Mouse (Mus musculus): ENCODE measurements around the gene Prickle2.

Prickle2 gene

GRCm38 (mm10) chr6:92441205-92441604 is 264.8 kb downstream of the Prickle2 start:
- no peak for DNase-seq (ENCODE audit: low read depth)

DNA sequence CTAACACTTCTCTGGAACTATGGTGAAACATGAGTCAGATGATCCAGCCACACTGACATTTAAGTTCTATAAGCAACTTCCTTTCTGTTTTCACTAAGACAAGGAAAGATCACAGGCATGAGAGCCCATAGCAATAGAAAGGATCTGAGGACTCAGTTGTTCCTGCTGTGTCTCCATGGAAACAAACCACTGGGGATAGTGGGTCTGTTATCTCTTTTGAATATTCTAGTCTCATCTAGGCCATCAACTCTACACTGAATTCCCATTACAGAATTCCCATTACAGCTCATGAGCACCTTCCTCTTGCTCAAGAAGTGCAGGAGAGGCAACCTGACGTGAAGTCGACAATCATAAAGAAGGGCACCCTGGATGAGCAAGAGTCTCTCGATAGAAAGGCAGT is 265.7 kb downstream of the Prickle2 start:
- no peak for DNase-seq (ENCODE audit: low read depth)

GRCm38 (mm10) chr6:92432146-92432545 is 273.8 kb downstream of the Prickle2 start:
- no peak for DNase-seq (ENCODE audit: low read depth)

DNA sequence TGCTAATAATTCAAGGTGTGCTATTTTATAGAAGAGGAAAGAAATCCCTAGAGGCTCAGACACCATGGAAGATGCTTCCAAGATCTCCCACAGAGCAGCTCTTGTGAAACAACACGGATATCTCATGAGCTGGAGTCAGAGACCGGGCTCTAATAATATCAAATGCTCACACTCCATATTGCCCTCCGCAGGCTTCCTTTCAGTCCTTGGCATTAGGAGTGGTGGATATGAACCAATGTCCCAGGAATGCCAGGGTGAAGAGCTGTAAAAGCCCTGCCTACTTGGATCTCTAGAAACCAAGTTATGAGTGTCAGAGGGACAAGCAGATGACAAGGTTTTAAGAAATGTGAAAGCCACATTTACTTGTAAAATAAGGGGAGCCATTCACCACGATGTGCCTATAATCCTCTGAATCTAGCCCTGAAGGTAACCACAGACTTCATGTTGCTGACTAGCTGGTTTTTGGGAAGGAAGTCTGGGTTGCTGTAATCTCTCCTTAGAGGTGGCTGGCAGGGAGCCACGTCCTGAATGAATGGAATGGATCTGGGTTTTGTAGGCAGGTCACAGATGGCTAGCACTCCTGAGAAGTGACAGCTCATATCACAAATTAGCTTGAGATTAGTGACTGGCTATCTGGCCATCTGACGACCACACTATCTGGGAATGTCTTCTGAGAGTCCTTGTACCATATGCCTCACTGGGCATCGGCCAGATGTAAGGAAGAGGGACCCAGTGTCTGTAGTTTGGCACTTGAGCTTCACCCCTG is 278.4 kb downstream of the Prickle2 start:
- no peak for DNase-seq (ENCODE audit: low read depth)

GRCm38 (mm10) chr6:92425901-92426300 is 280.1 kb downstream of the Prickle2 start:
- no peak for DNase-seq (ENCODE audit: low read depth)

DNA sequence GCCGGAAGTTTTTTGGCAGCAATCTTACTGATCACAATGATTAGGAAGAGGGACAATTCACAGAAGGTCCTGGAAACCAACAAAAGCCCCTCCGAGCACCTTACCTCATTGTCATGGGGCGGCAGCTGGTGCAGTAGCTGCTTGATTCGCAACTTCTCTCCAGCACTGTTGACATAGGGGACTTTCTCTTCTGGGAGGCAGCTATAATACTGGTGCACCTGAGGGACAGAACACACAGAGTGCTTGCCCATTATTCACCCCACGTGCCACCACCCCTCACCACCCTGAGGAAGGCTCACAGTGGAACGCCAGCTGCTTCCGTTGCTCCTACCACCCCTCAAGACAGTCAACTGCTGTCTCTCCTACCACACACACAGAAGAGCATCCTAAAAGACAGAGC is 280.5 kb downstream of the Prickle2 start:
- DNase-seq (ENCODE audit: low read depth): no peak

DNA sequence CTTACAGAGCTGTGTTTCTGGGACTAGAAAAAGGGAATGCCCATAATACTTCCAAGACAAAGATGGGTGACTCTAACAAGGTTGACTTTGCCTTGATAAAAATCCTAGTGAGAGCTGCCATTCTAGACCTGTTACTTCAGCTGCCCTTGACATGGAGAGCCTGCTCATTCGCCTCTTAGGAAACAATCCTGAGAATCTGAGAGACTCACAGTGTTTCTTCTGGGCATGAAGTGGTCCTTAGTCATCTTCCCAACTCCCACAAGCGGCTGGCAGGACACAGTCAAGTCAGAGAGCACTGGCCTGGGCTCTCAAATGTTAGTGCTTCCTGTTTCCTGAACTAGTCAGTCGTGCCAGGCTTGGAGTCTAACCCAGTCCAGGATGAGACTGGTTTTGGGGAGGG is 281.0 kb downstream of the Prickle2 start:
- no peak for DNase-seq (ENCODE audit: low read depth)

DNA sequence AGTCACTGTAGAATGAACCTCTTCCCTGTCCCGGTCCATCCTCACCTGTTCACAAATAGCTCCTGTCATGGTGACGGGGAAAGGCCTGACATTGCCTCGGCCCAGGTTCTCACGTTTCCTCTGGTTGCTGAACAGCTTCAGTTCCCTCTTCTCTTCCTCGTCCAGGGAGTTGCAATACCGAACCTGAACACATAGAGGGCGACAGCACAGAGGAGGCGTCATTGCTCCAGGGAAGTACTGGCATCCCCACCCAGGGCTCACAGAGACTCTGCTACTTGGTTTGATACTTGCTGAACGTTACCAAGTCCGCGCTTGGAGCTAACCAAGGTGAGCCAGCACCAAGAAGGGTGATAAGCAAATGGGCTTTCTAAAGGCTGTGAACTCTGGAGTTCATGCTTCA is 283.7 kb downstream of the Prickle2 start:
- DNase-seq (ENCODE audit: low read depth): no peak

- no peak for DNase-seq (ENCODE audit: low read depth)
Observed at GRCm38 (mm10) chr6:92420106-92420505, 285.8 kb downstream of the Prickle2 start.

- no peak for DNase-seq (ENCODE audit: low read depth)
Observed at GRCm38 (mm10) chr6:92415405-92415755, 290.6 kb downstream of the Prickle2 start.

DNA sequence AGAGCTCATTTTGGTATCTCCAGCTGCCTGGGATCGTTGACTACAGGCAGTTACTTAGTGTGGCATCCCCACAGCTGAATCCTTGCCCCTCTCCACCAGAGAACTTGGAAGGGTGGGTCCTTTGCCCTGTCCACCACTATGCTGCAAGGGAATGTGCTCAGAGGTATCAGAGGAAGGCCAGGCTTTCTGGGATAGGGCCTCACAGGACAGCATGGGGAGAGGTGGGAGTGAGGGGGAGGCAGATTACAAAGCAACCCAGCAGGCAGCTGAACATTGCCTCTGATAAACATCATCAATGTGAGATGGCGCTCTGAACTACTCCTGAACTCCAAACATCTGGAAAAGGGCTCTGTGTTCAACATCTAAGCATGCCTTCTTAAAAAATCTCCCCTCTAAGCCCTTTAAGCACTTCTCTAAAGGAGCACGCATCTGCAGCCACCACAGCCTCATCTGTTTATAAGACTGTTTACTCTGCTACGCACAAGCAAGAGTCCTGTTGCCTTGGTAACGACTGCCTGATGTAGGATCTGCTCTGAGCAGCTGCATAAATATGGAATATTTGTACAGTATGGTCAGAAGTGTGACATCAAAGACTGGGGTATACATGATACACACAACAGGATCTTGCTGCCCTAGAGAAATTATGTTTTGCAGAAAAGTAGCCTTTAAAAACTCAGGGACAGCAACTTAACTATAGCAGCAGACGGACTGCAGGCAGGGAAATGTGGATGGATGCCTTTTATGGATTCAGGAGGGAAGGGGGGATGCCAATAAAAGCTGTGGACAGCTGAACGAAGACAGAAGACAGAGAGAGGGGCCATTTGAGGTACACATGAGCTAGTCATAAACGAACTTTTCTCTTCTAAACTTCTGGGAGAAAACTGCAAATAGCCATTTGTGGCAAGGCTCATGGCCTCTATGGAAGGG is 291.2 kb downstream of the Prickle2 start:
- no peak for DNase-seq (ENCODE audit: low read depth)

- no peak for DNase-seq (ENCODE audit: low read depth)
Observed at GRCm38 (mm10) chr6:92413982-92414381, 292.0 kb downstream of the Prickle2 start.

- DNase-seq (ENCODE audit: low read depth): no peak
Observed at GRCm38 (mm10) chr6:92409788-92410187, 296.2 kb downstream of the Prickle2 start.

GRCm38 (mm10) chr6:92407259-92407658 is 298.7 kb downstream of the Prickle2 start:
- no peak for DNase-seq (ENCODE audit: low read depth)

DNA sequence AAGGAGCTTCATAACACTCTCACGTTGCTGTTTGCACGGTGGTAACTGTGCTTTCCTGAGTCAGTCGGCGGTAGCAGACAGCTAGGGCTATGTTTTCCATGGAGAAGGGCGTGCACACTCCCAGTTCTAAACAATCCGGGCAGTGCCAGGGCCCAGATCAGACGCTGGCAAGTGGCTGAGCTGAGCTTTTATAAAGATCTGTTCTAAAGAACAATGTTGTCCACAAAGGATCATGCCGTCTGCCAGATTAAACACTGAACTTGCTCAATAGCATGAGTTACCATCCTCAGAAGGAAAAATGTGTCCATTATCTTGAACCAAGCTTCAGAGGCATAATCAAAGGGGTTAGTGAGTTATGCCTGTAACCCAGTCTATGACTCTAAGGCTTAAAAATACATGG is 300.4 kb downstream of the Prickle2 start:
- no peak for DNase-seq (ENCODE audit: low read depth)

DNA sequence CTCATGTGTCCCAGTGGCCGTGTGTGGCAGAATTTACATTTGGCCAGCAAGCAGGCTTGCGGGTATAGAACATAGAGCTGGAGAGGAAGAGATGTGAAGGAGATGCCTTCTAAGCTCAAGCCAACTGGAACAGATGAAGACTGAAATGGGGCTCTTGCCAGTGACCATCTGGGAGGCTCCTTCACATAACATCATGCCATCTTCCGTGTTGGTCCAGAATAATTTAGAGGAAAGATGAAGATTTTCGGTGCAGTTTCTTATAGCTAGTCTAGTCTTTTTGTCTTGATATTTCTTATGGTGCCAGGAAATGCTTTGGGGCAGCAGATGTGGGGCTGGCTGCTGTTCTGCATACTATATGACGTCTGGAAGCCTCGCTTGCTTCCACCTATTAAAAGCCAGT is 308.1 kb downstream of the Prickle2 start:
- no peak for DNase-seq (ENCODE audit: low read depth)

- no peak for DNase-seq (ENCODE audit: low read depth)
Observed at GRCm38 (mm10) chr6:92395556-92395955, 310.4 kb downstream of the Prickle2 start.

DNA sequence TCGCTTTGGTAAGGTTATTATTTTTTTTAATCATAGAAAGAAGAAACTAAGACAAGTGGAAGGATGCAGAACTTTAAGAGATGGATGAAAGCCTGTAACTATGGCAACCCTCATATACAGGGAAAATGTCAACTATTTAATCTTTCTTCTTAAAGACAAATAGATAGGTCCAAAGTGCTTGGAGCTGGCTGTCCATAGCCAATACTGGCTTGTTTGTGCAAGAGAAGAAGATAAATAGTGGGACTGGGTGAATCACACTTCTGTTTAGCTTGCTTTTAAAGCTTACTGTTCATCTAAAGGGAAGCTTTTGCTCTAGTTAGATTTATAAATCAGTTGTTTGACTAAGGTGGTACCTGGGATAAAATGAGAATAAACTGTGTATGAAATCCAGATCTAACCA is 310.8 kb downstream of the Prickle2 start:
- no peak for DNase-seq (ENCODE audit: low read depth)

GRCm38 (mm10) chr6:92394628-92395027 is 311.3 kb downstream of the Prickle2 start:
- DNase-seq (ENCODE audit: low read depth): no peak

DNA sequence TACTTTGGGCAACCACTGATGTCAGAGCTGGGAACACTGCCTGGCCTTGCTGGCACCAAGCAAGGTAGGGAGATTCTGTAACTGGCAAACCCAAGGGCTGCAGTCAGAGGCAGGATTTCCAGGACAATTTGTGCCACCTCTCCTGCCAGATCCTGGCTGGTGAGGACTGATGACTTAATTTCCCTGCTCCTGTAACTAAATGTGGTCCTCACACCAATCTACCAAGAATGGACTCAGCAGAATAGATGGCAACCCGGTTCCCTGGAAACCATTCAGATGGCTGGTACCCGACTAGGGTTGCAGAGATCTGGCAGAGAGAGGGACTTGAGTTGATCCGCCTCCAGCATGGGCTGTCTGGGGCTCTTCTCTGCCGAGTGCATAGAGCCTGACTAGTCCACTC is 315.6 kb downstream of the Prickle2 start:
- no peak for DNase-seq (ENCODE audit: low read depth)

DNA sequence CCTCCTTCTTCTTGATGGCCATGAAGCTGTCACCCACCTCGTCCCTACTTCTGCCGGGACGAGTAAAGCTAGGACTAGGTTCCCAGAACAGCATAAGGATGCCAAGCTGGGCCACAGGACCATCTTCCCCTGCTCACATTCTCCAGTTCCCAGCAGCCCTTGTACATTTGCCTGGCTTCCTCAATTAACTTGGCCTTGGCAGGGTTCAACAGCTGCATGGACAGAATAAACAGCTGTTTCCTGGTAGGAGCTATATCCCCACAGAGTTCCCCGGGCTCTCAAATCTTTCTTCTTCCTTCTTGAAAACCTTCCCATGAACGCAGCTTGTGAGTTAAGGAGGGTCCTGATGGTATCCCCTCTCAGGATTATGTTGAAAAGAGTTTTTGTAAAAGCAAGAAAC is 317.3 kb downstream of the Prickle2 start:
- DNase-seq (ENCODE audit: low read depth): no peak

- DNase-seq (ENCODE audit: low read depth): no peak
Observed at GRCm38 (mm10) chr6:92383196-92383782, 322.7 kb downstream of the Prickle2 start.

- no peak for DNase-seq (ENCODE audit: low read depth)
Observed at GRCm38 (mm10) chr6:92381085-92381484, 324.9 kb downstream of the Prickle2 start.
